Mouse (Mus musculus) kidney, adult 2 months (tissue): ENCODE measurements around the gene Zfc3h1.

Source experiments
- CTCF ChIP-seq: fragments of 200-500 bp; conservative IDR thresholded peaks from 2 replicates; pipeline ENCODE4 v1.5.1; 2011; ENCODE audit warnings: low read depth, mild to moderate bottlenecking, control low read depth, low read length, moderate library complexity, mixed read lengths; ENCODE audit not compliant: insufficient read depth, insufficient read length
- POLR2A ChIP-seq: fragments of 200-500 bp; IDR thresholded peaks from one replicate; pipeline ENCODE4 v1.6.1; 2011; ENCODE audit warnings: low read depth, low read length, control low read depth

GRCm38 (mm10) chr10:115359066-115359465, 25.7 kb upstream of the Zfc3h1 start:
- TF ChIP-seq CTCF (peak; percentile 40), POLR2A (no peak)
